Mouse (Mus musculus): Measurements from ENCODE around the gene Auts2. TPM values are rescaled to one million over a fixed set of nuclear protein-coding genes. Genes with fewer than 3 reads are reported as not detected.

Auts2 gene
- polyA plus RNA-seq, 1 experiment from 2014 or later = 73.6 TPM

DNA sequence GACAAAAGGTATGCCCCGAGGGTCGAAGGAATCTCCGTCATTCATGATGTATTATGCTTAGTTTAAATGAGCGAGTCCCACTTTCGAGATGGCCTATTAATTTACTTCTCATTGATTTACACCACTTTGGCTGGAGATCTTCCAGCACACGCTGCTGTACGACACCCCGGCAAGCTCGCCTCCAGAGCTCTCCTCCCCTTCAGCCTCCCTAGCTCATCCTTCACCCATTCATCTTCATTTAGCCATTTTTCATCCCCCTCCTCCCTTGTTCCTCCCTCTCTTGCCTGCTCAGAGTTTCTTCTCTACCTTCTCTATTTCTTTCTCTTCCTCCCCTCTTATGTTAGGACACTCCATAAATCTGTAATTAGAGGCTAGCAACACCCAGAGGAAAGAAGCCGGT lies 638.7 kb downstream of the Auts2 start:
- no peak overlapping the region for H3K27ac ChIP-seq
- H3K36me3 ChIP-seq = peaks cover under 1% of the 10 kb centered on the region; the same call in 1 of the 2 replicates
- no peak overlapping the region for H3K9ac ChIP-seq
- no peaks in the 10 kb centered on the region for H3K27me3 ChIP-seq
- H3K9me3 ChIP-seq = no peaks in the 10 kb centered on the region
- H3K4me1 ChIP-seq = no peaks in the 10 kb centered on the region
- 71% methylated on average over 10 of the region's 10 CpGs for WGBS
- H3K4me3 ChIP-seq = no peak overlapping the region
- H3K4me2 ChIP-seq (replicated peaks) = no peak overlapping the region
- ATAC-seq (ENCODE audit: insufficient number of reproducible peaks, insufficient read depth, low FRiP score, low TSS enrichment) = no peak

DNA sequence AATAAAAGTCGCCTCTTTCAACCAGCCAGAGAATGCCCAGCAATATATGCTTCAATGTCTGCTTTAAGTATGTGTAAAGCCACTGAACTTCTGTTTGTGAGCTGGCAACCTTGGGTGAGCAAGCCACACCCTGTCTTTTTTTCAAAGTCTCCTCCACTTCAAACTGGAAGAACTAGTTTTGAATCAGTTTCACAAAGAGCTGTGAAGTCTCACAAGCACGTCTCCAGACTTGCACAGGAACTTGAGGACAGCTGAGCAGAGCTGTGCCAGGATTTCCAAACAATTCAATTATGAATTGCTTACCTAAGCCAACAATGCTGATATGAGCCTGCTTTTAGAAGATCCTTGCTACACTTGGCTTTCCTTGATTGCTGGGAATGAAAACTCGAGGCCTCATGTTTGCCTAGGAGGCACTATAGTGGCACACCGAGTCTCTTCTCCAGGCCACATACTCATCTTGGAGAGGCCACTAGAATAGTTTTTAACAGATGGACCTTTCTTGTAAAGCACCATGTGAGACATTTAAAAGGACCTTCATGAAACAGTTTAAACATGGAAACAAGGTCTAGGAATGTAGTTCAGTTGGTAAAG lies 645.0 kb downstream of the Auts2 start:
- 65% methylated on average over 4 of the region's 4 CpGs for WGBS
- Histone ChIP-seq H3K9me3 (no peaks in the 10 kb centered on the region), H3K9ac (no peak overlapping the region)

DNA sequence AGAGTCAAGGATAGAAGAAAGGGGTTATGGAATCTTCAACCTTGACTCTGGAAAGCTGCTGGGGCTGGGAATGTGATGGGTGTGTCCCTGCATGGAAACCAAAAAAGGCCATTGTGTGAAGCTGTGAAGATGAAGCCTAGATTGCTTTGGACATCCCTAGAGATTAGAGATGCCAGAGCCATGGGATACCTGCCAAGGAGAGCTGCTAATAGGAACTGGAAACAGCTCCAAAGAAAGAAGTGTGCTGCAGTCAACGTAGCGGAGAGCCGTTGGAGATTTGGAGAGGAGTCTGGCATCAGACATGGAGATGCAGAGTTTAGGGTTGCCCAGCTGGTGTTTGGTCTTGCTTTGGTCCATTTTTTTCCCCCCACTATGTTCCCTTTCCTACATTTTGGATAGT lies 656.5 kb downstream of the Auts2 start:
- Histone ChIP-seq H3K4me3 (no peak overlapping the region), H3K4me2 (replicated peaks) (no peak overlapping the region), H3K4me1 (no peaks in the 10 kb centered on the region), H3K36me3 (no peaks in the 10 kb centered on the region), H3K27me3 (no peaks in the 10 kb centered on the region), H3K27ac (no peak overlapping the region), H3K9me3 (no peaks in the 10 kb centered on the region), H3K9ac (no peak overlapping the region)
- no peak for ATAC-seq (ENCODE audit: insufficient number of reproducible peaks, insufficient read depth, low FRiP score, low TSS enrichment)
- 89% methylated on average over 3 of the region's 3 CpGs for WGBS

More for the DNA sequence above, 645.0 kb downstream of the Auts2 start:
- H3K27me3 ChIP-seq = no peaks in the 10 kb centered on the region
- no peak overlapping the region for H3K4me2 ChIP-seq (replicated peaks)
- no peaks in the 10 kb centered on the region for H3K4me1 ChIP-seq
- no peaks in the 10 kb centered on the region for H3K36me3 ChIP-seq
- H3K4me3 ChIP-seq = no peak overlapping the region
- no peak for ATAC-seq (ENCODE audit: insufficient number of reproducible peaks, insufficient read depth, low FRiP score, low TSS enrichment)
- no peak overlapping the region for H3K27ac ChIP-seq

DNA sequence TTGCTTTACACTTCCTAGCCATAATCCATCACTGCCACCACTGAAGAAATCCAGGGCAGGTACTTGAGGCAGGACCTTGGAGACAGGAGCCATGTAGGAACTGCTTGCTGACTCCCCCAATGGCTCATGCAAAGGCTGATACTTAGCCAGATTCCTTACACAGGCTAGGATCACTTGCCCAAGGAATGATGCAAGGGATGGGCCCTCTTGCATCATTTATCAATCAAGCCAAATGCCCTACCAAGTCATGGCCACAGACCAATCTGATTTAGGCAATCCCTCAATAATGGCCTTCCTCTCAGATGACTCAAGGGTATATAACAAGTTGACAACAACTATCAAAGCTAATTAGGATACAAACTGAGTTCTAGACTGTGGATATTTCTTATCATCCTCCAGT lies 666.6 kb downstream of the Auts2 start:
- ATAC-seq (ENCODE audit: insufficient number of reproducible peaks, insufficient read depth, low FRiP score, low TSS enrichment) = no peak
- Histone ChIP-seq H3K27ac (no peak overlapping the region), H3K9ac (no peak overlapping the region), H3K36me3 (no peaks in the 10 kb centered on the region), H3K4me2 (replicated peaks) (no peak overlapping the region), H3K4me3 (no peak overlapping the region), H3K4me1 (peaks cover under 1% of the 10 kb centered on the region; the same call in 1 of the 2 replicates), H3K9me3 (no peaks in the 10 kb centered on the region), H3K27me3 (no peaks in the 10 kb centered on the region)

DNA sequence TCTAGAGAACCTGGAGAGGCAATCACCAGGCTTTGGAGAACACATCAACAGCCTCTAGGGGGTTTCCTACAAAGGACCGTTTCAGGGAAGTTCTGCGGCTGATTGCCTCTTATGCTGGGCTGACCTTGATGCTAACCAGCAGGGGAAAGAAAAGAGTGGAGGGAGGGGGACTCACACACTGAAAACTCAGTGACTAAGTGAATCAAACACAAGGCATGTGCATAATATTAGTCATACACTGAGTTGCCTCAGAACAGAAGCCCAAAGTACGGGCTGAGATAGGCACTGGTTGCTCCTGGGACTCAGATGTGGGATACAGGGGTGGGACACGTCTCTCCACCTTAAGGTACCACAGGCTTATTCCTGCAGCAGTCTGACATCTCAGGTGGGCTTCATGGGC lies 667.2 kb downstream of the Auts2 start:
- Histone ChIP-seq H3K27ac (no peak overlapping the region), H3K4me3 (no peak overlapping the region), H3K4me1 (peaks cover 5% of the 10 kb centered on the region; the same call in 1 of the 2 replicates), H3K9ac (no peak overlapping the region), H3K27me3 (no peaks in the 10 kb centered on the region), H3K4me2 (replicated peaks) (no peak overlapping the region), H3K9me3 (no peaks in the 10 kb centered on the region), H3K36me3 (no peaks in the 10 kb centered on the region)
- ATAC-seq (ENCODE audit: insufficient number of reproducible peaks, insufficient read depth, low FRiP score, low TSS enrichment) = no peak
- WGBS = 72% methylated on average over 4 of the region's 4 CpGs

DNA sequence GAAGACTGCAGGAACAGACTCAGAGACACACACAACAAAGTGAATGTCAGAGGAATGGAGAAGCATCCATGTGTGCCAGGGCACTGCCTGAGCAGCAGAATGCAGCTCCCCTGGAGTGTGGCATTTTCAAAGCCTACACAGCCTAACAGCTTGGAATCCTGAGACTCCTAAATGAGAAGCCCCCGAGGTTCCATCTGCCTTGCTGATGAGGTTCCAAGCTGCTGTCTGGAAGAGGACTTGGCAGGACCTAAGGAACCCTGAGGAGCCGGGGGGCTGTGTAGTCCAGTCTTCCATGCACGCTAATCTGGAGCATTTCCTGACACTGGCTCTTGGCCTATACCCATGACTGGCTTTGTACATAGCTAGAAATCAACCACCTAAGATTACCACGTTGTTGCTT lies 670.0 kb downstream of the Auts2 start:
- Histone ChIP-seq H3K27me3 (no peaks in the 10 kb centered on the region), H3K36me3 (no peaks in the 10 kb centered on the region), H3K9ac (no peak overlapping the region), H3K4me3 (no peak overlapping the region), H3K4me2 (replicated peaks) (no peak overlapping the region), H3K4me1 (peaks cover 5% of the 10 kb centered on the region; the same call in 1 of the 2 replicates), H3K9me3 (no peaks in the 10 kb centered on the region), H3K27ac (no peak overlapping the region)
- no peak for ATAC-seq (ENCODE audit: insufficient number of reproducible peaks, insufficient read depth, low FRiP score, low TSS enrichment)
- 83% methylated on average over 4 of the region's 4 CpGs for WGBS

DNA sequence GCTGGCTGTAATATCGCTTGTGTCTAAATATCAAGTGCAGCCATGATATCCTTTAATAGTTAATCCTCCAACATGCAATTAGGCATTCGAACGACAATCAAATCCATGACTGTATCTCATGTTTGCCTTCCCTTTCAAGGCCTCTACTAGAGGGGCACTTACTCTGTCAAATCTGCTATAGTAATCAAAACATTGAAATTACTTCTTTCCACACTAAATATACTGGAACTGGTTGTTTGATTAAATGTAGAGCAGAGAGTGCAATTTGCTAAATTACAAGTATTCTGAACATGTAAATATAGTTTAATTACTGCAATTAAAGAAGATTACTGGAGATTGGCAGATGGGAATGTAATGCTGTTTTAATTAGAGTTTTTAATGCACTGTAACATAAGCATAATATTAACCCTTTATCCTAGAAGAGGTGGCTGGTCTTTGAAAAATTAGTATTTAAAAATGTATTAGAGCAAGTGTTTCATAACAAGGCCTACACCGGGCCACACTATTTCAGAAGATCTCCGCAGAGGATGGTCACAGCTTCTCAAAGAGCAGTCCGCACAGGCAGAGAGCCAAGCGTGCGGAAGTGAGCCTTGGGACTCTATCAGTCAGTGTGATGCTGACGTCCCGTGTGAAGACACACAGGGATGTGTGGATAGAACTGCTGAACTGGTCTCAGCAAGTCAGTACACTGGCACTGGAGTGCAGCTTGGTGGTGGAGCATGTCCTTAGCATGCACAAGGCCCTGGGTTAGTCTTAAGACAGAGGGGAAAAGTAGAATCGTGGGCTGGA lies 673.2 kb downstream of the Auts2 start:
- no peaks in the 10 kb centered on the region for H3K36me3 ChIP-seq
- H3K4me3 ChIP-seq = no peak overlapping the region
- no peaks in the 10 kb centered on the region for H3K27me3 ChIP-seq
- no peak for ATAC-seq (ENCODE audit: insufficient number of reproducible peaks, insufficient read depth, low FRiP score, low TSS enrichment)
- H3K9me3 ChIP-seq = no peaks in the 10 kb centered on the region
- H3K4me2 ChIP-seq (replicated peaks) = no peak overlapping the region
- no peak overlapping the region for H3K9ac ChIP-seq
- WGBS = 79% methylated on average over 11 of the region's 11 CpGs
- peaks cover 5% of the 10 kb centered on the region; the same call in 1 of the 2 replicates for H3K4me1 ChIP-seq
- H3K27ac ChIP-seq = no peak overlapping the region

DNA sequence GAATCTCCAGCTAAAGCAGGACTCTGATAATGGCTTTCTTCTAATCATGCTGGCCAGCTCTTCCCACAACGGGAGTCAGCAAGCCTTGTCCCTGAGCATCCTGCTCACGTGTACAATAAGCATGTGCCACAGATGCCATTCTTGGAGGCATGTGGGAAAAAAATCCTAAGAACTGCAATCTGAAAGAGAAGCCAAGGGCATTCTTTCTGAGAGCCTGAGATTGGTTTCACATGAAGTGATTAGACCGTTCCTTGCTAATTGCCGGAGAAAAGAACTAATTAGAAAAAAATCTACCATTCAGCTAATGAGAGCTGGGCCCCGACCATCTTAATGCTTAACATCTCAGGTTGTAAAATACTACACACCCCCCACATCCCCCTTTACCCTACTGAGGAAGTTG lies 677.9 kb downstream of the Auts2 start:
- Histone ChIP-seq H3K27ac (no peak overlapping the region), H3K9me3 (no peaks in the 10 kb centered on the region), H3K4me3 (no peak overlapping the region), H3K4me1 (no peaks in the 10 kb centered on the region), H3K36me3 (no peaks in the 10 kb centered on the region), H3K9ac (no peak overlapping the region), H3K27me3 (no peaks in the 10 kb centered on the region), H3K4me2 (replicated peaks) (no peak overlapping the region)
- WGBS = 54% methylated on average over 5 of the region's 5 CpGs
- no peak for ATAC-seq (ENCODE audit: insufficient number of reproducible peaks, insufficient read depth, low FRiP score, low TSS enrichment)

DNA sequence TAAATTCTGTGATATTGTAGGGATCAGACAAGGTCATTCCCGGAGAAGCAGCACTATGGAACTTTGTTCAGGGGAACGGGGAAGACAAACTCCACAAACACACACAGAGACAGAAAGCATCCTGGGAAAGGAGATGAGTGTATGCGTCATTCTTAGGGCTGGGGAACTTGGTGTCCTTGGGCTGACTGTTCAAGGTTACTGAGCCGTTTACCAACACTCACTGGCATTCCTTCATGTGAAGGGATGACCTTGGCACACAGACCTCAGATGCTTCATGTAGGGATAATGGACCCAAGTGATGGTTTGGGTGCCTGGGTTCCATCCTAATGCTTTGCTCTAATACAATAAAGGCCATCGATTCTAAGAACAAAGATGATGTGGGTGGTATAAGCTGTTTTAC lies 685.2 kb downstream of the Auts2 start:
- Histone ChIP-seq H3K9ac (no peak overlapping the region), H3K4me3 (no peak overlapping the region), H3K4me1 (peaks cover 21% of the 10 kb centered on the region), H3K9me3 (no peaks in the 10 kb centered on the region), H3K27me3 (no peaks in the 10 kb centered on the region), H3K4me2 (replicated peaks) (no peak overlapping the region), H3K36me3 (no peaks in the 10 kb centered on the region), H3K27ac (no peak overlapping the region)
- 85% methylated on average over 5 of the region's 5 CpGs for WGBS
- no peak for ATAC-seq (ENCODE audit: insufficient number of reproducible peaks, insufficient read depth, low FRiP score, low TSS enrichment)

- no peak overlapping the region for H3K9ac ChIP-seq
- peak; percentile 29; the same call in 1 of the 2 replicates for ATAC-seq (ENCODE audit: insufficient number of reproducible peaks, insufficient read depth, low FRiP score, low TSS enrichment)
- 0 out of 2 replicates have a peak overlapping the region, but pooled peaks have one; percentile 21 for H3K4me2 ChIP-seq (replicated peaks)
- 4% methylated on average over 8 of the region's 8 CpGs for WGBS
- H3K4me1 ChIP-seq = peaks cover 43% of the 10 kb centered on the region
- H3K4me3 ChIP-seq = no peak overlapping the region
- H3K27me3 ChIP-seq = no peaks in the 10 kb centered on the region
- no peaks in the 10 kb centered on the region for H3K9me3 ChIP-seq
- H3K27ac ChIP-seq = no peak overlapping the region
- no peaks in the 10 kb centered on the region for H3K36me3 ChIP-seq
These were observed 687.8 kb downstream of the Auts2 start for GRCm38 (mm10) chr5:131855358-131855757.

DNA sequence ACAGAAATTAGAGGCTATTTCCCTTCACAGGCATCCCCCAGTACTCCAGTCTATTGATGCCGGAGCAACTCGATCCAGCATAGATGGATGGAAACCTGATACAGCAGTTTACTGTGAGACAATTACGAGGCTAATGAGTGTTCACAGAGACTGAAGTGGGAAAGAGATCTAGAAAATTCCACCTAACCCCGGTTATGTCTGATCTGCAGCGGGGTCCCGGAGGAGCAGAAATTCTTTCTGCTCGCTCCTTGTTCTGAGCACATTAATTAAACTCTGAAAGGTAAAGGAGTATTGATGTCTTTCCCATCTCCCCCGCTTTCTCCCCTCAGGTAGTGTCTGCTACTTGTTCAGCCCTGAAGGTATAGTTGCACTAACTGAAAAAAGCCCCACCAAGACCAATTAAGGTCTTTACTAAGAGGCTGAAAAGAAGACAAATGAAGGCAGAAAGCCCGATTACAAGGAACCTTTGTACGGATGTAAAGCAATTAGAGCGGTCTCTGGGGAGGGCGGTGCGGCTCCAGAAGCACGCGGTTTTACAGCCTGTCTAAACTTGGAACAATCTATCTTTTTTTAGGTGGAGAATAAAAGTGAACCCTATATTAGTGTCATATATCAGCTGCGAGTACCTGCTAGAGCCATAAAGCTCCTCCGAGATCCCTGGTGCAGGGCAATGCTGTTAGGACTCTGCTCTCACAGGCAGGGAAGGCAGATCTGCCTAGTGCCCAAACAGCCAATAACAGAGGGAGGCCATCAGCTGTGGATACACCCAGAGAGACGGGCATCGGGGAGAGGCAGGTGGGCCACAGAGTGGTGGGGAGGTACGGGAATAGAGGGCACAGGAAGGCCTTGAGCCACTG lies 691.3 kb downstream of the Auts2 start:
- peak overlapping the region; percentile 48; the same call in 1 of the 2 replicates for H3K27ac ChIP-seq

More for the DNA sequence above, 691.3 kb downstream of the Auts2 start:
- Histone ChIP-seq H3K9me3 (no peaks in the 10 kb centered on the region), H3K9ac (no peak overlapping the region), H3K4me2 (replicated peaks) (peak overlapping the region; percentile 18), H3K4me1 (peaks cover 41% of the 10 kb centered on the region), H3K36me3 (no peaks in the 10 kb centered on the region), H3K27me3 (0 out of 2 replicates have a peak, but pooled peaks cover 4% of the 10 kb centered on the region), H3K4me3 (no peak overlapping the region)
- WGBS = 12% methylated on average over 20 of the region's 20 CpGs
- ATAC-seq (ENCODE audit: insufficient number of reproducible peaks, insufficient read depth, low FRiP score, low TSS enrichment) = peak; percentile 45; the same call in 1 of the 2 replicates
